Mouse (Mus musculus) hindbrain, embryonic 13.5 days (tissue): Measurements from ENCODE around the gene Padi2. TPM values are rescaled to one million over a fixed set of nuclear protein-coding genes. Genes with fewer than 3 reads are reported as not detected.
A peak's percentile ranks its signal among the peaks of the same experiment; 100 is the strongest.

ENCODE experiments used
- ATAC-seq: fragments of 200-750 bp; cut with Nextera tagmentation; 2 replicates; pipeline ENCODE4 v1.8.0; 2017; ENCODE audit warnings: moderate TSS enrichment; ENCODE audit not compliant: low FRiP score
- H3K27ac ChIP-seq: fragments of 300-500 bp; sonication (generic); 2 replicates; pipeline ENCODE4 v1.5.1; 2015; ENCODE audit warnings: inconsistent platforms, mild to moderate bottlenecking, moderate library complexity
- H3K27me3 ChIP-seq: fragments of 300-500 bp; sonication (generic); 2 replicates; pipeline ENCODE4 v1.6.1; 2015; ENCODE audit warnings: mild to moderate bottlenecking, inconsistent platforms
- H3K36me3 ChIP-seq: fragments of 300-500 bp; sonication (generic); 2 replicates; pipeline ENCODE4 v1.6.1; 2015; ENCODE audit warnings: mild to moderate bottlenecking, inconsistent platforms
- H3K4me1 ChIP-seq: fragments of 300-500 bp; sonication (generic); replicated peaks from 2 replicates; pipeline ENCODE4 v1.6.1; 2015; ENCODE audit warnings: inconsistent platforms
- H3K4me2 ChIP-seq: fragments of 300-500 bp; sonication (generic); 2 replicates; pipeline ENCODE4 v1.6.1; 2015; ENCODE audit warnings: inconsistent platforms, mild to moderate bottlenecking, moderate library complexity
- H3K4me3 ChIP-seq: fragments of 300-500 bp; sonication (generic); 2 replicates; pipeline ENCODE4 v1.5.1; 2015; ENCODE audit warnings: mild to moderate bottlenecking, inconsistent platforms
- H3K9ac ChIP-seq: fragments of 300-500 bp; sonication (generic); 2 replicates; pipeline ENCODE4 v1.6.1; 2015; ENCODE audit warnings: mild to moderate bottlenecking, inconsistent platforms
- H3K9me3 ChIP-seq: fragments of 300-500 bp; sonication (generic); 2 replicates; pipeline ENCODE4 v1.6.1; 2016; ENCODE audit warnings: inconsistent platforms
- WGBS: fragments of 180-500 bp; shearing (Covaris S2); methylation state at CpG from one replicate; pipeline ENCODE4 v1.1.7; 2015; 5-methylcytosine and 5-hydroxymethylcytosine counted together
- polyA plus RNA-seq: library from polyadenylated mRNA; unstranded; fragments of >200 nt; fragmentation: Nextera tagmentation; extraction: Ambion mirVana; gene quantifications from 2 replicates; pipeline ENCODE4 v1.2.1, GENCODE M21; 2015

The Padi2 gene
- polyA plus RNA-seq, 1 experiment from 2014 or later: 1.1 TPM

GRCm38 (mm10) chr4:140882365-140882764 lies 23.8 kb upstream of the Padi2 start:
- 0 out of 2 replicates have a peak, but pooled peaks cover 4% of the 10 kb centered on the region for H3K27me3 ChIP-seq
- H3K9me3 ChIP-seq: 0 out of 2 replicates have a peak, but pooled peaks cover 7% of the 10 kb centered on the region
- H3K4me2 ChIP-seq: no peak overlapping the region
- no peak overlapping the region for H3K9ac ChIP-seq
- WGBS: 64% methylated on average over 4 of the region's 4 CpGs
- H3K4me1 ChIP-seq: 0 out of 2 replicates have a peak, but pooled peaks cover 2% of the 10 kb centered on the region
- H3K36me3 ChIP-seq: no peaks in the 10 kb centered on the region
- no peak for ATAC-seq
- H3K27ac ChIP-seq: no peak overlapping the region
- H3K4me3 ChIP-seq: no peak overlapping the region

- no peak overlapping the region for H3K9ac ChIP-seq
These were observed 23.2 kb upstream of the Padi2 start for GRCm38 (mm10) chr4:140882981-140883380.

GRCm38 (mm10) chr4:140883852-140884251 lies 22.3 kb upstream of the Padi2 start:
- H3K4me3 ChIP-seq: no peak overlapping the region
- H3K9me3 ChIP-seq: 0 out of 2 replicates have a peak, but pooled peaks cover 7% of the 10 kb centered on the region
- H3K4me2 ChIP-seq: no peak overlapping the region
- no peaks in the 10 kb centered on the region for H3K36me3 ChIP-seq
- no peak overlapping the region for H3K27ac ChIP-seq
- H3K9ac ChIP-seq: no peak overlapping the region
- no peaks in the 10 kb centered on the region for H3K4me1 ChIP-seq
- no peak for ATAC-seq
- H3K27me3 ChIP-seq: 0 out of 2 replicates have a peak, but pooled peaks cover 4% of the 10 kb centered on the region
- 43% methylated on average over 4 of the region's 4 CpGs for WGBS

More at GRCm38 (mm10) chr4:140882981-140883380, 23.2 kb upstream of the Padi2 start:
- no peaks in the 10 kb centered on the region for H3K36me3 ChIP-seq
- no peak for ATAC-seq
- H3K27ac ChIP-seq: no peak overlapping the region
- no peaks in the 10 kb centered on the region for H3K4me1 ChIP-seq
- H3K27me3 ChIP-seq: 0 out of 2 replicates have a peak, but pooled peaks cover 4% of the 10 kb centered on the region
- H3K4me3 ChIP-seq: no peak overlapping the region
- 0 out of 2 replicates have a peak, but pooled peaks cover 7% of the 10 kb centered on the region for H3K9me3 ChIP-seq
- WGBS: 98% methylated on average over 3 of the region's 3 CpGs
- no peak overlapping the region for H3K4me2 ChIP-seq

GRCm38 (mm10) chr4:140891525-140892162 lies 14.5 kb upstream of the Padi2 start:
- H3K27ac ChIP-seq: no peak overlapping the region
- no peaks in the 10 kb centered on the region for H3K4me1 ChIP-seq
- WGBS: 94% methylated on average over 14 of the region's 14 CpGs
- H3K27me3 ChIP-seq: 0 out of 2 replicates have a peak, but pooled peaks cover 3% of the 10 kb centered on the region
- no peak for ATAC-seq
- no peak overlapping the region for H3K4me2 ChIP-seq
- no peak overlapping the region for H3K4me3 ChIP-seq
- no peaks in the 10 kb centered on the region for H3K36me3 ChIP-seq
- peaks cover 15% of the 10 kb centered on the region for H3K9me3 ChIP-seq
- H3K9ac ChIP-seq: no peak overlapping the region

GRCm38 (mm10) chr4:140892163-140892530 lies 14.0 kb upstream of the Padi2 start:
- Histone ChIP-seq H3K4me1 (no peaks in the 10 kb centered on the region), H3K27me3 (no peaks in the 10 kb centered on the region), H3K9ac (no peak overlapping the region), H3K27ac (no peak overlapping the region), H3K4me3 (no peak overlapping the region), H3K4me2 (no peak overlapping the region), H3K36me3 (no peaks in the 10 kb centered on the region), H3K9me3 (peaks cover 15% of the 10 kb centered on the region)
- WGBS: 64% methylated on average over 1 of the region's 1 CpGs
- no peak for ATAC-seq

DNA sequence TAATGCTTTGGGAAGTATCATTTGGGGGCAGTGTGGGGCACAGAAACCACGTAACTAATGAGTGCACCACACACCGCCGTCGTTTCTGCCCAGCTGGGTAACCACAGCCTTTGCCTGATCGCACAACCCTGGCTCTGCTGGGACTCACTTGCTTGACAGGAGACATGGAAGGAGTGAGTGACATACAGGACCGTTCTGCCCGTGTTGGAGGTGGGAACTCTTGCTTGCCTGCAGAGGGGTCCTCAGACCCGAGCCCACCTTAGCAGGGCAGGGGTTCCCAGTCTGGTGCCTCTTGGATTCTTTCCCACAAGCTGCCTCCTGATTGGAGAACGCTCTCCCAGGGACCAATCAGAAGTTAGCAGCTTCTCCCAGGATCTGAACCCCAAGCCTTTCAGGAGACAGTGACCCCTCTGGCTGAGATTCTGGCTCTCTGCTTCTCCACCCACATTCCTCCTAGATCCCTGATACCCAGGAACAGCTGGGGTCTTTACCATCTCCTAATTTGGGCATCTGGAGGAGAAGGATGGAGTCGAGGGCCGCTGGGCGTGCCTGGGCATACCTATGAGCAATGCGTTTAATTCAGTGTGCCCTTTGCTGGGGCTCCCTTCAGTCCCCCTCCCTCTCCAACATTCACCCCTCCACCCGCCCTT lies 1.2 kb upstream of the Padi2 start:
- H3K9ac ChIP-seq: no peak overlapping the region

DNA sequence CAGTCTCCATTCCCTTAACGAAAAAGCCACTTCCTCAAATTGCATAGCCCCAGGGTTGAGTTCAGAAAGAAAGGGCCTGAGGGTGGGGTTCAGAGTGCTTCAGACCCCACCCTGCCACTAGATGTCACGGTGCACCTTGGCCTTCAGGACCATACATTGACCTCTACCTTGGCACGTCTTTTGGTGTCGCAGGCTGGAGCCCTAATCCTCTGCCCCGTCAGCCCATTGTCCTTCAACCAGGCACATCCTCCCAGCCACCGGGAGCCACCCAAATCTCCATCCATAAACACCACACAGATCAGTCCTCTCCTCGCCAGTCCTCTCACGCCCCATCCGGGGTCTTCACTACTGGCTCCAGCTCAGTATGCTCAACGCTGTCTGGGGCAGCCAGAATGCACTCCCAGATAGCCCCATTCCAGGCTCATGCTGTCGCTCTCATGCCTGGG lies 695 bp upstream of the Padi2 start:
- H3K9ac ChIP-seq: peak overlapping the region; percentile 55; the same call in 1 of the 2 replicates
- H3K27ac ChIP-seq: no peak overlapping the region
- peak; percentile 31; the same call in 1 of the 2 replicates for ATAC-seq
- WGBS: 15% methylated on average over 11 of the region's 11 CpGs
- peak overlapping the region; percentile 60 for H3K4me2 ChIP-seq
- H3K9me3 ChIP-seq: no peaks in the 10 kb centered on the region
- H3K4me1 ChIP-seq: peaks cover 13% of the 10 kb centered on the region
- no peaks in the 10 kb centered on the region for H3K36me3 ChIP-seq
- H3K4me3 ChIP-seq: peak overlapping the region; percentile 35
- H3K27me3 ChIP-seq: peaks cover 73% of the 10 kb centered on the region

More for the DNA sequence above, 1.2 kb upstream of the Padi2 start:
- no peaks in the 10 kb centered on the region for H3K9me3 ChIP-seq
- H3K4me1 ChIP-seq: peaks cover 13% of the 10 kb centered on the region
- no peak overlapping the region for H3K4me2 ChIP-seq
- H3K4me3 ChIP-seq: no peak overlapping the region
- ATAC-seq: no peak
- peaks cover 73% of the 10 kb centered on the region for H3K27me3 ChIP-seq
- WGBS: 54% methylated on average over 14 of the region's 14 CpGs
- no peak overlapping the region for H3K27ac ChIP-seq
- H3K36me3 ChIP-seq: no peaks in the 10 kb centered on the region

DNA sequence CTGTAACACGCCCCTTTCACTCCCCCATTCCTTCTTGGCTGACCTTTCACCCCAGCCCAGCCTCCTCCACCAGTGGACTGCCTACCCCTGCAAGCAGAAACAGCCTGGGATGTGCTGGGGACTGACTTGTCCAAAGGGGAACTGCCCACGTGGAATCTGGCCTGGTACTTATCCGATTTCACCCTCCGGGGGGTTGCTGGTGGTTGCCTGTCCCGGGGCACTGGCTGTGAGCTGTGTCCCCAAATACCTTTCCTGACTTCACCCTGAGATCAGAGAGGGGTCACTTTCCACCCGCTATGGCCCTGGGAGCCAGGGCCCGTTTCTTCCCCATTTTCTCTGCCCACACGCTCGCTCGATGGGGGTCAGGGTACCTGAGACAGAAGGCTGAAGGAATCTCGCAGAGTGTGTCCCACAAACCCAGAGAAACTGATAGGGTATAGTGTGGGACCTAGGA lies 710 bp downstream of the Padi2 start:
- 50% methylated on average over 11 of the region's 11 CpGs for WGBS
- peak overlapping the region; percentile 60; the same call in 1 of the 2 replicates for H3K4me2 ChIP-seq

GRCm38 (mm10) chr4:140907306-140908024 lies 1.3 kb downstream of the Padi2 start:
- 48% methylated on average over 12 of the region's 12 CpGs for WGBS
- Histone ChIP-seq H3K4me3 (no peak overlapping the region), H3K4me1 (peaks cover 19% of the 10 kb centered on the region), H3K4me2 (no peak overlapping the region), H3K9ac (no peak overlapping the region), H3K36me3 (no peaks in the 10 kb centered on the region), H3K27ac (no peak overlapping the region), H3K9me3 (no peaks in the 10 kb centered on the region), H3K27me3 (peaks cover 71% of the 10 kb centered on the region)
- ATAC-seq: no peak

More for the DNA sequence above, 710 bp downstream of the Padi2 start:
- Histone ChIP-seq H3K9ac (no peak overlapping the region), H3K27me3 (peaks cover 71% of the 10 kb centered on the region), H3K36me3 (no peaks in the 10 kb centered on the region), H3K4me1 (peaks cover 19% of the 10 kb centered on the region), H3K27ac (no peak overlapping the region), H3K4me3 (no peak overlapping the region), H3K9me3 (no peaks in the 10 kb centered on the region)
- ATAC-seq: no peak

DNA sequence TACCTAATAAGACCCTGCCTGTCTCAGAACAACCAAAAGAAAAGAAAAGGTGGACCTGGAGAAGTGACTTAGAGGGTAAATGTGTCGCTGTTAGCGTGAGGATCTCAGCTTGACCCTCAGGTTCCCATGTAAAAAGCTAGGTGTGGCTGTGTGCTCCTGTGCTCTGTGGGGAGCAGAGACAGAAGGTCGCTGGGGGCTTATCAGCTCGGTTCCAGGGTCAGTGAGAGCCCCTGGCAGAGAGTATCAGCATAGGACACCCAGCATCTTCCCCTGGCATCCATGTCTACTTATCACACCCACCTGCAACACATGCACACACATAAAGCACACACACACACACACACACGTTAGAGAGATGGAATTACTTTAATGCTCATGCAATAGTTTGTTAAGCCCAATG lies 2.5 kb downstream of the Padi2 start:
- 70% methylated on average over 5 of the region's 5 CpGs for WGBS
- Histone ChIP-seq H3K9me3 (no peaks in the 10 kb centered on the region), H3K27ac (no peak overlapping the region), H3K36me3 (no peaks in the 10 kb centered on the region), H3K9ac (no peak overlapping the region), H3K27me3 (peaks cover 61% of the 10 kb centered on the region), H3K4me1 (peaks cover 19% of the 10 kb centered on the region), H3K4me3 (no peak overlapping the region), H3K4me2 (no peak overlapping the region)
- no peak for ATAC-seq

DNA sequence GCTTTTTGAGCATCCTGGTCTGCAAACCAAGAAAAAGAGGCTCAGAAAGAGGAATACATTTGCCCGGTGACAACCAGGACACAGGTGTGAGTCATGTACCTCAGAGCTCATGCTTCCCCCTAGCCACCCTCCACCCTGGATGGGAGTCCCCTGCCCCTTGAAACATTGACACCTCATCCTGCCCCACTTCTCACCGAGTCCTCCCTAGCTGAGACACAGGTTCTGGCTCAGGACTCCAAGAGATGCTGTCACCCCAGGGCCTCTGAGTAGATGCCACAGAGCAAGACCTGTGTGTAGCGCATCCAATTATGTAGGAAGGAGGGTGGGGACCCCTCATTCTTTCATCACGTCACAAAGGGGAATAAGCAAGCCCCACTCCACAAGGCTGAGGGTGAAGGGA lies 3.4 kb downstream of the Padi2 start:
- peaks cover 52% of the 10 kb centered on the region for H3K27me3 ChIP-seq
- H3K4me1 ChIP-seq: peaks cover 20% of the 10 kb centered on the region
- no peaks in the 10 kb centered on the region for H3K9me3 ChIP-seq
- H3K27ac ChIP-seq: no peak overlapping the region
- no peaks in the 10 kb centered on the region for H3K36me3 ChIP-seq
- 80% methylated on average over 4 of the region's 4 CpGs for WGBS
- H3K4me3 ChIP-seq: no peak overlapping the region
- no peak overlapping the region for H3K4me2 ChIP-seq
- no peak for ATAC-seq
- H3K9ac ChIP-seq: no peak overlapping the region

DNA sequence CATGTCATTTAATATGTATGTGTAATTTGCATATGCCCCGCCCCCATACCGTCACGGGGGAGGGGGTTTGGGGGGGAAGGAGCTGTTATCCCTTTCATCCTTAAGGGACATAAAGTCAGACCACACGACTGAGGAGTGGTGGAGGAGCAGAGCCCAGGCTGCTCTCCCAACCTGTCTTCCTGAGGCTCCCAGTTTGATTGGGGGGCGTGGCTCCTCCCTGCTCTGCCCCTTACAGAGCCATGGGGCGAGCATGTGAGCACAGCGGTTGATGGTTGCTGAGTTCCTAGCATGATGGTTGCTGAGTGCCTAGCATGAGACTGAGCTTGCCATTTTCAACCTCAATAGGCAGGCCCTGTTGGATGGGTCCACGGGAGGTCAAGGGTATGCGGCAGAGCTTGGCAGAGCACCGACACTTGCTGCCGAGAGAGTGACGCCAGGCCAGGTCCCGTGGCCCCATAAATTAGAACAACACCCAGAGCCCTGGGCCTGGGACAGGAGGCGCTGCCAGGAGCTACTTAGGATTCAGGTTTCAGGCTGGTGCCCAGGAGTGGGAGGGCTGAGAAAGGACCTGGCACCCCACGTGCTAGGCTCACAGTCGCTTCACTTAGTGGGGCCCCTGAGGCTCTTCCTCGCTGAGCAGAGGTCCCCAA lies 4.6 kb downstream of the Padi2 start:
- peaks cover 22% of the 10 kb centered on the region for H3K4me1 ChIP-seq
- H3K36me3 ChIP-seq: no peaks in the 10 kb centered on the region
- 40% methylated on average over 17 of the region's 17 CpGs for WGBS
- no peak overlapping the region for H3K9ac ChIP-seq
- H3K27ac ChIP-seq: no peak overlapping the region
- no peak for ATAC-seq
- peaks cover 39% of the 10 kb centered on the region for H3K27me3 ChIP-seq
- no peaks in the 10 kb centered on the region for H3K9me3 ChIP-seq
- no peak overlapping the region for H3K4me3 ChIP-seq
- no peak overlapping the region for H3K4me2 ChIP-seq
